Mouse (Mus musculus): Measurements from ENCODE around the gene Gm9639. TPM values are rescaled to one million over a fixed set of nuclear protein-coding genes. Genes with fewer than 3 reads are reported as not detected.
A peak's percentile ranks its signal among the peaks of the same experiment; 100 is the strongest.
"Not testable (repeated sequence)": the region's sequence is repeated elsewhere in the genome, so short reads cannot be mapped to it uniquely, and the experiment has no call there.

Gene Gm9639
- polyA plus RNA-seq, 1 experiment from 2014 or later, result not detected

GRCm38 (mm10) chr10:77769727-77770126, 25.1 kb downstream of the Gm9639 start:
- no peak overlapping the region for H3K9ac ChIP-seq (replicated peaks)
- 67% methylated on average over 1 of the region's 1 CpGs for WGBS (ENCODE audit: insufficient replicate concordance)
- no peak for TF ChIP-seq EP300 (IDR thresholded peaks at IDR 0.05; ENCODE audit: low read depth)
- TF ChIP-seq CTCF (IDR thresholded peaks at IDR 0.05; ENCODE audit: low read depth), result no peak
- H3K4me1 ChIP-seq (ENCODE audit: insufficient read depth), result no peaks in the 10 kb centered on the region
- ATAC-seq (no peak), DNase-seq (no peak)
- no peak overlapping the region for H3K27ac ChIP-seq (ENCODE audit: low read depth)
- no peaks in the 10 kb centered on the region for H3K36me3 ChIP-seq (replicated peaks; ENCODE audit: insufficient read depth, low read length)
- H3K27me3 ChIP-seq (ENCODE audit: insufficient read depth, low read length), result no peaks in the 10 kb centered on the region
- H3K9me3 ChIP-seq (ENCODE audit: low read length), result no peaks in the 10 kb centered on the region
- no peak overlapping the region for H3K4me3 ChIP-seq (ENCODE audit: low read depth, low read length)
- no peak overlapping the region for H3K4me2 ChIP-seq (ENCODE audit: low read depth, low read length)

DNA sequence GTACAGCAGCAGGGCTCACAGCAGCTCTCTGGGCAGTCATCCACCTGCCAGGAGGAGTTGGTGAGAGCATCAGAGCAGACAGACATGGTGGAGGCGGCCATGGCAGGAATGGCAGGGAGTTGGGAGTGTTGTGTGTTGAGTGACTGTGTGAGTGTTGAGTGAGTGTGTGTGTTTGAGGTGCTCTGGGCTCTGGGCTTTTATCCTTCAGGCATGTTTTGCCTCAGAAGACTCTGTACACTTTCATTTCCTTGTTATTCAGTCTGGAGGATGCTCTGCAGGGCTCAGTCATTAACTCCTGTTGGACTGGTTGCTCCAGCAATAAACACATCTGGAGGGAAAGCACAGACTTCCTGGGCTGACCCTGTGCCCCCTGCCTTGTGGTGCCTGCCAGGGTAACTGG, 35.3 kb downstream of the Gm9639 start, which contains the start of gene Gm3233:
Gene Gm3233, minus strand, starts transcription at position 101 of the 400 bp plus-strand sequence.
- not testable (repeated sequence) for H3K27me3 ChIP-seq (ENCODE audit: insufficient read depth, low read length); H3K9ac ChIP-seq (replicated peaks); H3K9me3 ChIP-seq (ENCODE audit: low read length); ATAC-seq; H3K27ac ChIP-seq (ENCODE audit: low read depth); H3K36me3 ChIP-seq (replicated peaks; ENCODE audit: insufficient read depth, low read length); DNase-seq; H3K4me1 ChIP-seq (ENCODE audit: insufficient read depth); H3K4me2 ChIP-seq (ENCODE audit: low read depth, low read length); H3K4me3 ChIP-seq (ENCODE audit: low read depth, low read length)
- WGBS (ENCODE audit: insufficient replicate concordance), result 80% methylated on average over 1 of the region's 1 CpGs

GRCm38 (mm10) chr10:77753448-77753847, 41.4 kb downstream of the Gm9639 start:
- Histone ChIP-seq H3K36me3 (replicated peaks; ENCODE audit: insufficient read depth, low read length) (no peaks in the 10 kb centered on the region), H3K9ac (replicated peaks) (no peak overlapping the region), H3K27me3 (ENCODE audit: insufficient read depth, low read length) (no peaks in the 10 kb centered on the region), H3K9me3 (ENCODE audit: low read length) (no peaks in the 10 kb centered on the region), H3K4me2 (ENCODE audit: low read depth, low read length) (no peak overlapping the region), H3K27ac (ENCODE audit: low read depth) (no peak overlapping the region), H3K4me3 (ENCODE audit: low read depth, low read length) (no peak overlapping the region), H3K4me1 (ENCODE audit: insufficient read depth) (no peaks in the 10 kb centered on the region)
- no peak for DNase-seq
- no peak for ATAC-seq
- no peak for TF ChIP-seq EP300 (IDR thresholded peaks at IDR 0.05; ENCODE audit: low read depth)
- TF ChIP-seq CTCF (IDR thresholded peaks at IDR 0.05; ENCODE audit: low read depth), result peak; percentile 29

DNA sequence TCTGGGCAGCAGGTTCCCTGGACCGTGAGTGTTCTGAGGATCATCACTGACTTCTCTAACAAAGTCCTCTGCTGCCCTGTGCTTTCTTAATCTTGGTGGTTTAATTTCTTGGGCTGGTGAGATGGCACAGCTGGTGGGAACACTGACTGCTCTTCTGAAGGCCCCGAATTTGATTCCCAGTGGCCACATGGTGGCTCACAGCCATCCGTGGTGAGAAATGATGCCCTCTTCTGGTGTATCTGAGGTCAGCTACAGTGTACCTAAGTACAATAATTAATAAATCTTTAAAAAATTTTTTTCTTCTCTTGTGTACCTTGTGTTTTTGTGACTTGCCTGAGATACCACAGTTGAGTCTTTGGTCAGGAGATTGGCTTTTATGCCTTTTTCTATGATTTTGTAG, 42.6 kb downstream of the Gm9639 start:
- H3K9ac ChIP-seq (replicated peaks); H3K4me2 ChIP-seq (ENCODE audit: low read depth, low read length); H3K9me3 ChIP-seq (ENCODE audit: low read length); H3K4me1 ChIP-seq (ENCODE audit: insufficient read depth); H3K36me3 ChIP-seq (replicated peaks; ENCODE audit: insufficient read depth, low read length); H3K27ac ChIP-seq (ENCODE audit: low read depth); H3K27me3 ChIP-seq (ENCODE audit: insufficient read depth, low read length); DNase-seq; H3K4me3 ChIP-seq (ENCODE audit: low read depth, low read length); ATAC-seq: not testable (repeated sequence)
- 47% methylated on average over 3 of the region's 3 CpGs for WGBS (ENCODE audit: insufficient replicate concordance)
- peak; percentile 17; the same call in 1 of the 2 replicates for TF ChIP-seq CTCF (IDR thresholded peaks at IDR 0.05; ENCODE audit: low read depth)

DNA sequence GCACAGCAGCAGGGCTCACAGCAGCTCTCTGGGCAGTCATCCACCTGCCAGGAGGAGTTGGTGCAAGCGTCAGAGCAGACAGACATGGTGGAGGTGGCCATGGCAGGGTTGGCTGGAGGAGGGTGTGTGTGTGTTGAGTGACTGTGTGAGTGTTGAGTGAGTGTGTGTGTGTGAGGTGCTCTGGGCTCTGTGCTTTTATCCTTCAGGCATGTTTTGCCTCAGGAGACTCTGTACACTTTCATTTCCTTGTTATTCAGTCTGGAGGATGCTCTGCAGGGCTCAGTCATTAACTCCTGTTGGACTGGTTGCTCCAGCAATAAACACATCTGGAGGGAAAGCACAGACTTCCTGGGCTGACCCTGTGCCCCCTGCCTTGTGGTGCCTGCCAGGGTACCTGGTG, 43.6 kb downstream of the Gm9639 start, which contains the start of gene Gm9736:
Gene Gm9736, minus strand, starts transcription at position 101 of the 400 bp plus-strand sequence.
- DNase-seq; H3K4me1 ChIP-seq (ENCODE audit: insufficient read depth); H3K27me3 ChIP-seq (ENCODE audit: insufficient read depth, low read length); H3K27ac ChIP-seq (ENCODE audit: low read depth); H3K9me3 ChIP-seq (ENCODE audit: low read length); H3K9ac ChIP-seq (replicated peaks); ATAC-seq; H3K4me3 ChIP-seq (ENCODE audit: low read depth, low read length); H3K4me2 ChIP-seq (ENCODE audit: low read depth, low read length); H3K36me3 ChIP-seq (replicated peaks; ENCODE audit: insufficient read depth, low read length): not testable (repeated sequence)
- 33% methylated on average over 1 of the region's 1 CpGs for WGBS (ENCODE audit: insufficient replicate concordance)

DNA sequence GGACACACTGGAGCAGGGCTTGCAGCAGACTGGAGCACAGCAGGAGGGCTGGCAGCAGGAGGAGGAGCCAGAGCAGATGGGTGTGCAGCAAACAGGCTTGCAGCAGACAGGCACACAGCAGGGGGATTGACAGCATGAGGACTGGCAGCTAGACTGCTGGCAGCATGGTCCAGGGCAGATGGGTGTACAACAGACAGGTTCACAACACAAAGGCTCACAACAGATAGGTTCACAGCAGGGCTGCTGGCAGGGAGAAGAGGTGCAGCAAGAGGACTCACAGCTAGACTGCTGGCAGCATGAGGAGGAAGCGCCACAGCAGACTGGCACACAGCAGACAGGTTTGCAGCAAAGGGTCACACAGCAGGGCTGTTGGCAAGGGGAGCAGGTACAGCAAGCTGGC, 44.2 kb downstream of the Gm9639 start:
- not testable (repeated sequence) for H3K4me3 ChIP-seq (ENCODE audit: low read depth, low read length); H3K27me3 ChIP-seq (ENCODE audit: insufficient read depth, low read length); H3K36me3 ChIP-seq (replicated peaks; ENCODE audit: insufficient read depth, low read length); DNase-seq; H3K4me2 ChIP-seq (ENCODE audit: low read depth, low read length); H3K4me1 ChIP-seq (ENCODE audit: insufficient read depth); H3K9me3 ChIP-seq (ENCODE audit: low read length); ATAC-seq; H3K27ac ChIP-seq (ENCODE audit: low read depth); H3K9ac ChIP-seq (replicated peaks)
- WGBS (ENCODE audit: insufficient replicate concordance), result 64% methylated on average over 1 of the region's 1 CpGs

Other genes starting within 250 kb of the Gm9639 start
- gene Pttg1ip, start 213.4 kb downstream of the Gm9639 start, polyA plus RNA-seq (2015; fragmentation: Nextera tagmentation; extraction: Ambion mirVana), result 126 and 129 TPM in 2 replicates
- 105 and 111 TPM in 2 replicates for gene Sumo3, start 189.0 kb downstream of the Gm9639 start, polyA plus RNA-seq (2015; fragmentation: Nextera tagmentation; extraction: Ambion mirVana)
- 8.4 and 13.3 TPM in 2 replicates for gene Gm49325, start 188.9 kb downstream of the Gm9639 start, polyA plus RNA-seq (2015; fragmentation: Nextera tagmentation; extraction: Ambion mirVana)
- gene Ube2g2, start 172.8 kb downstream of the Gm9639 start, polyA plus RNA-seq (2015; fragmentation: Nextera tagmentation; extraction: Ambion mirVana), result 37.4 and 40.4 TPM in 2 replicates
- gene Tspear, start 108.5 kb downstream of the Gm9639 start, polyA plus RNA-seq (2015; fragmentation: Nextera tagmentation; extraction: Ambion mirVana), result 0.06 TPM in 1 of 2 replicates, not detected in the other
- not detected in 2 replicates for gene Gm19402, start 104.3 kb downstream of the Gm9639 start, polyA plus RNA-seq (2015; fragmentation: Nextera tagmentation; extraction: Ambion mirVana)
- gene Gm9508, start 97.8 kb downstream of the Gm9639 start, polyA plus RNA-seq (2015; fragmentation: Nextera tagmentation; extraction: Ambion mirVana), result not detected in 2 replicates
- gene Gm10272, start 88.5 kb downstream of the Gm9639 start, polyA plus RNA-seq (2015; fragmentation: Nextera tagmentation; extraction: Ambion mirVana), result not detected in 2 replicates
- gene Gm10024, start 83.6 kb downstream of the Gm9639 start, polyA plus RNA-seq (2015; fragmentation: Nextera tagmentation; extraction: Ambion mirVana), result not detected in 2 replicates
- not detected in 2 replicates for gene Gm10142, start 79.3 kb downstream of the Gm9639 start, polyA plus RNA-seq (2015; fragmentation: Nextera tagmentation; extraction: Ambion mirVana)
- gene Krtap12-1, start 74.5 kb downstream of the Gm9639 start, polyA plus RNA-seq (2015; fragmentation: Nextera tagmentation; extraction: Ambion mirVana), result not detected in 2 replicates
- gene Gm10100, start 68.6 kb downstream of the Gm9639 start, polyA plus RNA-seq (2015; fragmentation: Nextera tagmentation; extraction: Ambion mirVana), result not detected in 2 replicates
- not detected in 2 replicates for gene Gm18596, start 52.4 kb downstream of the Gm9639 start, polyA plus RNA-seq (2015; fragmentation: Nextera tagmentation; extraction: Ambion mirVana)
- gene Gm9736, start 43.7 kb downstream of the Gm9639 start, polyA plus RNA-seq (2015; fragmentation: Nextera tagmentation; extraction: Ambion mirVana), result not detected in 2 replicates
- not detected in 2 replicates for gene Gm3233, start 35.4 kb downstream of the Gm9639 start, polyA plus RNA-seq (2015; fragmentation: Nextera tagmentation; extraction: Ambion mirVana)
- not detected in 2 replicates for gene Gm3238, start 23.8 kb downstream of the Gm9639 start, polyA plus RNA-seq (2015; fragmentation: Nextera tagmentation; extraction: Ambion mirVana)
- not detected in 2 replicates for gene Gm7138, start 18.1 kb downstream of the Gm9639 start, polyA plus RNA-seq (2015; fragmentation: Nextera tagmentation; extraction: Ambion mirVana)
- not detected in 2 replicates for gene Gm3250, start 12.5 kb downstream of the Gm9639 start, polyA plus RNA-seq (2015; fragmentation: Nextera tagmentation; extraction: Ambion mirVana)
- gene Gm7137, start 6.9 kb downstream of the Gm9639 start, polyA plus RNA-seq (2015; fragmentation: Nextera tagmentation; extraction: Ambion mirVana), result not detected in 2 replicates
- not detected in 2 replicates for gene Gm19668, start 4.1 kb upstream of the Gm9639 start, polyA plus RNA-seq (2015; fragmentation: Nextera tagmentation; extraction: Ambion mirVana)
- not detected in 2 replicates for gene Gm9507, start 16.8 kb upstream of the Gm9639 start, polyA plus RNA-seq (2015; fragmentation: Nextera tagmentation; extraction: Ambion mirVana)
- gene Gm2696, start 19.6 kb upstream of the Gm9639 start, polyA plus RNA-seq (2015; fragmentation: Nextera tagmentation; extraction: Ambion mirVana), result not detected in 2 replicates
- not detected in 2 replicates for gene Krtap10-4, start 32.0 kb upstream of the Gm9639 start, polyA plus RNA-seq (2015; fragmentation: Nextera tagmentation; extraction: Ambion mirVana)
- gene Krtap10-10, start 40.9 kb upstream of the Gm9639 start, polyA plus RNA-seq (2015; fragmentation: Nextera tagmentation; extraction: Ambion mirVana), result not detected in 2 replicates
- not detected in 2 replicates for gene Gm36176, start 51.7 kb upstream of the Gm9639 start, polyA plus RNA-seq (2015; fragmentation: Nextera tagmentation; extraction: Ambion mirVana)
- not detected in 2 replicates for gene Gm10318, start 57.8 kb upstream of the Gm9639 start, polyA plus RNA-seq (2015; fragmentation: Nextera tagmentation; extraction: Ambion mirVana)
- not detected in 2 replicates for gene Gm3285, start 66.9 kb upstream of the Gm9639 start, polyA plus RNA-seq (2015; fragmentation: Nextera tagmentation; extraction: Ambion mirVana)
- gene Lrrc3, start 107.5 kb upstream of the Gm9639 start, polyA plus RNA-seq (2015; fragmentation: Nextera tagmentation; extraction: Ambion mirVana), result 24.4 and 26.6 TPM in 2 replicates
- 1.5 and 1.7 TPM in 2 replicates for gene Trpm2, start 175.5 kb upstream of the Gm9639 start, polyA plus RNA-seq (2015; fragmentation: Nextera tagmentation; extraction: Ambion mirVana)
- 4.0 and 4.4 TPM in 2 replicates for gene 1810043G02Rik, start 183.4 kb upstream of the Gm9639 start, polyA plus RNA-seq (2015; fragmentation: Nextera tagmentation; extraction: Ambion mirVana)
- 23.5 and 31.3 TPM in 2 replicates for gene Pfkl, start 215.0 kb upstream of the Gm9639 start, polyA plus RNA-seq (2015; fragmentation: Nextera tagmentation; extraction: Ambion mirVana)
- not detected in 2 replicates for gene Dnmt3l, start 246.9 kb upstream of the Gm9639 start, polyA plus RNA-seq (2015; fragmentation: Nextera tagmentation; extraction: Ambion mirVana)
- gene Aire, start 248.5 kb upstream of the Gm9639 start, polyA plus RNA-seq (2015; fragmentation: Nextera tagmentation; extraction: Ambion mirVana), result not detected in 2 replicates

All from liver, postnatal 0 days (tissue).